Mouse (Mus musculus): ENCODE measurements around the gene Jam3. TPM values are rescaled to one million over a fixed set of nuclear protein-coding genes. Genes with fewer than 3 reads are reported as not detected.
A peak's percentile ranks its signal among the peaks of the same experiment; 100 is the strongest.

Gene Jam3
- total RNA-seq, 4 experiments from 2014 or later, result 37.2 to 45.0 (median 41.6) TPM

GRCm38 (mm10) chr9:27111756-27112155, 43.5 kb downstream of the Jam3 start:
- no peak for DNase-seq (ENCODE audit: low spot score in 2 of 2)

DNA sequence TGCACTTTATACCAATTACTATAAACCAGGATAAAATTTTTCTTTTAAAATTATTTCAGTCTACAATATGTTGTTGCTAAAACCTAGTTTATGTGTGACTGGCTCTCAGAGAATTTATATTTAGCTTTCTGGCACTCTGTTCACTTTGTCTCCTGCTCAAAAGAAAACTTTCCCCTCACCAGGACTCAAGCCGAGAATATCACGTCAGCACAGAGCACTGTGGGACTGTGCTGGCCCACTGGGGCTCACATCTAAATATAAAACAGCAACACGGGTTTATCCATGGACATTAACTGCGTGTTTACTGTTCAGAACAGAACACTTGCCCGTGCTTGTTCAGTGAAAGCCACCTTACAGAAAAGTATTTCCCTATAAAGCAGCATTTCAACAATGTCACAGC, 44.5 kb downstream of the Jam3 start:
- DNase-seq (ENCODE audit: low spot score in 2 of 2), result no peak

GRCm38 (mm10) chr9:27109533-27110514, 45.4 kb downstream of the Jam3 start:
- peak in 1 of 2 experiments; percentile 38 for DNase-seq (ENCODE audit: low spot score in 2 of 2)

GRCm38 (mm10) chr9:27108451-27108850, 46.8 kb downstream of the Jam3 start:
- no peak for DNase-seq (ENCODE audit: low spot score in 2 of 2)

GRCm38 (mm10) chr9:27106081-27106480, 49.1 kb downstream of the Jam3 start:
- DNase-seq (ENCODE audit: low spot score in 2 of 2), result peak; percentile 47 to 55

DNA sequence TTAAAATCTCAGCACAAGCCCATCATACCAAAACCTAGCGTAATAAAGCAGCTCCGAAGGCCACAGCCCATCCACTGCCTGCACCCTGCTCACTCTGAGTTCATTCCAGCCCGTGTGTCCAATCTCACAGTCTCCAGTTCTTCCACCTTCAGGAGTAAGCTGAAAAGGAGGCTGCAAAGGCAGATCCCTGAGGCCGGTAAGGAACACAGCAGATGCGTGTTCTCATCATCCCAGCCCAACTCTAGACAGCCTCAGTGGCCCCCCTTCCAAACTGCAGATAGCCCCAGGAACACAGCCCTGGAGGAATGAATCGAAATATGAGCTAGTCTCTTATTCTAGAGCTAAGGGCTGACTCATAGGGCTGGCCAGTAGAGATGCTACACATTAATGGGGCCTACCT, 53.8 kb downstream of the Jam3 start:
- no peak for DNase-seq (ENCODE audit: low spot score in 2 of 2)

GRCm38 (mm10) chr9:27099474-27099873, 55.7 kb downstream of the Jam3 start:
- DNase-seq (ENCODE audit: low spot score in 2 of 2), result no peak

GRCm38 (mm10) chr9:27098557-27098956, 56.7 kb downstream of the Jam3 start:
- DNase-seq (ENCODE audit: low spot score in 2 of 2), result no peak

DNA sequence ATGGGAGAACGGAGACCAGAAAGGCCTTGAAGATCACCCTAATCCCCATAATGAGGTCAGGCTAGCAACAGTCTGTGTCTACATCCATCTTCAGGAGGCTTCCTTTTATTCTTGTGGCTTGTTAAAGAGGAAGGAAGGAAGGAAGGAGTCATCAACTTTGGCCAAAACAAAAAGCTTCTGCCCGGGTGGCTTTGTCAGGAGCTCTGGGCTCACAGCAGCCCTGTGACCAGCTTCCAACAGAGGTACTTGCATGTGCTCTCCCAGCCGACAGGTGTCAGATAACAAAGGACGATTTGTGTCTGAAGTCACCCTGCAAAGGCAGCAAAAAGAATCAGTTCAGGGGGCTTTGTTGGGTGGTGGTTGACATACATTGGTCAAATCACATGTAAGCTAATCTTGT, 57.1 kb downstream of the Jam3 start:
- no peak for DNase-seq (ENCODE audit: low spot score in 2 of 2)

DNA sequence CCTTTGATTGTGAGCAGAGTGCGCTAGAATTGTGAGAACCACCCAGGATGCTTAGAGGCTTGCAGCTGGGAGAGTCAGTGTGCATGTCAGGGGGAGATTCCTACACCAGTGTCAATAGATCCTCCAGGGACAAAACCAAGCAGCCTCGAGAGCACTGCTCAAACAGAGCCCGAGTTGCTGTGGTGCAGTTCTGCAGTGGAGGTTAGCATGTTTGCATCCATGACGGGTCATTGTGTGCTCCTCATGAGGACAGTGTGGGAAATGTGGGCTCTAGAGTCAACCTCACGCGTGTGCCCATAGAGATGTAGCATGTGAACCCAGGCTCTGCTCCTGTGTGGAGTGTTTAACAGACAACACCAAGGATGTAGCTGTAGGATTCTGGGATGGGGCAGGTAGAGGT, 62.3 kb downstream of the Jam3 start:
- no peak for DNase-seq (ENCODE audit: low spot score in 2 of 2)

DNA sequence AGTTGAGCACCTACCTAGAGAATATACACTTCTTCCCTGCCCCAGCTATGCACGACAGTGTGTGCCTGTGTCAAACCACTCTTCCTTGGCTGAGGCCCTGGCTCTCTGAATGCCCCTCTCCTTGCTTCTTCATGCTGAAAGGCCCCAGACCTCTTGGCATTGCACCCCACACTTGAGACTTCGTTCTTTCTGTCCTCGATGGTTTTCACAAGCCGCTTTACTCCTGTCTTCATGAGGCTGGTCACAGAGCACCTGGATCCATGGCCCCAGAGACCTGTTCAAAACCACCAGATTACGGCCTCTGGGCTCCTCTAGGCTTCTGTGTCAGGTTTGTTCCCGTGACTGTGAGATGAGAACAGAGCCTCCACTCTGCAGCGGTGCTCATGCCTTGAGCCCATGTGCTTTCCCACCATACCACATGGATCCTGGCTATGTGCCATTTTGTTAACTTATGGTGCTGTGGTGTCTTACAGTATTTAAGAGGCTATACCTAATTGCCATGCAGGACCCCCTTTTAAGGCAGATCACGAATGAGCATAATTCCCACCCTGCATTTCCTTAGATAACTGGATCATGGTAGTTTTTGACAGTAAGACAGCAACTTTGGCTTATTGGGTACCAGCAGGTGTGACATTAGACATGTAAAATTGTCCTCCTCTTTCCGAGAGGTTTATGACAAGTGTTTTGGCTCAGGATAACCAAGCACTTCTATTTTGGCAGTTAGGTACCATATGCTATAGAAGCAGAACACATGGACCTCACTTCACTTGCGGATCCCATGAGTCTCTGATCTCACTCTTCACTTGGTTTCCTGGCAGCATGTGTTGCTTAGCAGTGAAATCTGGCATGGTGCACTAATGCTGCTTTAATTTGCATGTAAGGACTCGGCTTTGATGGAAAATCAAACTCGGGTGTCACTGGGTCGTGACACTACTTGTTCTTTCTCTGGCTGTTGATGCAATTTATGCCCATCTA, 64.1 kb downstream of the Jam3 start:
- DNase-seq (ENCODE audit: low spot score in 2 of 2), result peak; percentile 68 to 72

- peak in 1 of 2 experiments; percentile 57 for DNase-seq (ENCODE audit: low spot score in 2 of 2)
These were observed 65.1 kb downstream of the Jam3 start for GRCm38 (mm10) chr9:27090134-27090533.

GRCm38 (mm10) chr9:27087402-27087801, 67.8 kb downstream of the Jam3 start:
- no peak for DNase-seq (ENCODE audit: low spot score in 2 of 2)

- no peak for DNase-seq (ENCODE audit: low spot score in 2 of 2)
These were observed 69.0 kb downstream of the Jam3 start for GRCm38 (mm10) chr9:27086256-27086655.

GRCm38 (mm10) chr9:27075812-27076211, 79.4 kb downstream of the Jam3 start:
- DNase-seq (ENCODE audit: low spot score in 2 of 2), result no peak

GRCm38 (mm10) chr9:27074677-27075076, 80.5 kb downstream of the Jam3 start:
- no peak for DNase-seq (ENCODE audit: low spot score in 2 of 2)

DNA sequence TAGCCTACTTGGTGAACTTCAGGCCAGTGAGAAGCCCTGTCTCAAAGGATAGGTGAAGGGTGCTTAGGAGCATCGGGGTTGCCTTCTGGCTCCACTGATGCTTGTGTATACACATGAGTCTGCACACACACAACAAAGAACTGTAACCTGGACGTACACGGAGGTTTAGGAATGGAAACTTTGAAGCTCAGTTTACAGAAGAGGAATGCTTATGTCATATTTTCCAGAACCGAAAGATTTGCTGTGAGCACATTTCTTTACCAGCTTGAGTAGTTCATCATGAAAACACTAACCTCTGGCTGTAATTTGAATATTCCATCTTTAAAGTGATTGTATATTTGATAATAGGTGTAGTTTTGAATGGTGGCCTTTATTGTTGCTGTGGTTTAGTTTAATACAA, 84.3 kb downstream of the Jam3 start:
- DNase-seq (ENCODE audit: low spot score in 2 of 2), result no peak

DNA sequence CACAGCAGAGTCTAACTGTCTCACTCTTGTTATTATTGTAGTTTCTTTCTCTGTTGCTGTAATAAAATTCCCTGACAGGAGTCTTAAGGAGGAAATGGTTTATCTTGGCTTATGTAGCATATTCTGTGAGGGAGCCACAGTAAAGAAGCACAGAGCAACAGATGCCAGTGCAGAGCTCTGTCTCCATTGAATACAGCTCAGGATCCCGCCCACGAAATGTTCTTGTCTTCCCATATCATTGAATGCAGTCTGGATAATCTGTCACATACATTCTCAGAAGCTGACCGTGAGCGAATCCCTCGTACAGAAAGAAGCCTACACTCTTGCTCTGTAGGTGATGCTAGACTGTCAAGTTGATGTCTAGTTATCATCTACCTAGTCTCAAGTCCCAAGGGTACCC, 96.9 kb downstream of the Jam3 start:
- DNase-seq (ENCODE audit: low spot score in 2 of 2), result peak; percentile 43 to 44

DNA sequence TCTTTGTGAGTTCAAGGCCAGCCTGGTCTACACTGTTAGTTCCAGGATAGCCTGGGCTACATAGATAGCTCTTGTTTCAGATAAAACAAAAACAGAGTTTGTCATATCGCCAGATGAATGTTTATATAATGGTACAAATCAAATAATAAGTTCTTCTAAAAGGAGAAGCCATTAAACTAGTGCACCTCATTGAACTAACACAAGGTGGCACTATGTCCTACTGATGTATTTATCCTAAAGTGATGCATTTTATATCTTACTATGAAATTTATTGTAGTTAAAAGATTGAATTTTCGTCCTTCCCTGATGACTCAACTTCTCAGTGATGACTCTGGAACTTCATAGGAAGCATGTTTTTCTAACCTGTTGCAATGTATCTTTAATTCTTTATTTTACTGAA, 105.7 kb downstream of the Jam3 start:
- no peak for DNase-seq (ENCODE audit: low spot score in 2 of 2)
